Mouse (Mus musculus) MEL (cell line): ENCODE measurements around the gene Maml3. TPM values are rescaled to one million over a fixed set of nuclear protein-coding genes. Genes with fewer than 3 reads are reported as not detected.

ENCODE experiments used
- DNase-seq: peaks from one replicate; pipeline ENCODE4 v3.0.0; 2011; ENCODE audit warnings: low read depth, low spot score
- H3K27ac ChIP-seq: 2 replicates; pipeline ENCODE4 v1.5.1; 2012; ENCODE audit warnings: low read depth, mild to moderate bottlenecking, control low read depth, low read length, moderate library complexity; ENCODE audit not compliant: control insufficient read depth
- H3K27me3 ChIP-seq, 2 experiments: fragments of 150-350 bp in 1 of 2; sonication (generic) in 1 of 2; 2 replicates each; pipeline ENCODE4 v1.6.1; 2012; ENCODE audit warnings: low read length in 2 of 2, mild to moderate bottlenecking in 2 of 2, improper control_type of control experiment in 1 of 2, moderate library complexity in 1 of 2; ENCODE audit not compliant: insufficient read depth in 2 of 2, control insufficient read depth in 1 of 2
- H3K36me3 ChIP-seq, 2 experiments: 2 replicates each; pipeline ENCODE4 v1.6.1; 2012 to 2014; ENCODE audit warnings: low read length in 2 of 2, improper control_type of control experiment in 1 of 2, inconsistent platforms in 1 of 2, mild to moderate bottlenecking in 1 of 2; ENCODE audit not compliant: insufficient read depth in 2 of 2, control insufficient read depth in 1 of 2
- H3K4me1 ChIP-seq, 2 experiments: fragments of 150-350 bp in 1 of 2; sonication (generic) in 1 of 2; 2 replicates each; pipeline ENCODE4 v1.6.1; 2012; ENCODE audit warnings: low read length in 2 of 2, improper control_type of control experiment in 1 of 2, mild to moderate bottlenecking in 1 of 2; ENCODE audit not compliant: insufficient read depth in 2 of 2, control insufficient read depth in 1 of 2
- H3K4me3 ChIP-seq, 2 experiments: fragments of 150-350 bp in 1 of 2; sonication (generic) in 1 of 2; 2 replicates each; pipeline ENCODE4 v1.5.1; 2012; ENCODE audit warnings: low read depth in 2 of 2, low read length in 2 of 2, mild to moderate bottlenecking in 2 of 2, moderate library complexity in 2 of 2, control low read depth in 1 of 2, improper control_type of control experiment in 1 of 2; ENCODE audit not compliant: control insufficient read depth in 1 of 2, insufficient read depth in 1 of 2
- H3K79me2 ChIP-seq: 2 replicates; pipeline ENCODE4 v1.6.1; 2012; ENCODE audit warnings: mild to moderate bottlenecking, low read length, moderate library complexity; ENCODE audit not compliant: control insufficient read depth, poor library complexity, insufficient read depth
- H3K9ac ChIP-seq: 2 replicates; pipeline ENCODE4 v1.6.1; 2012; ENCODE audit warnings: low read depth, mild to moderate bottlenecking, control low read depth, low read length, moderate library complexity; ENCODE audit not compliant: control insufficient read depth, poor library complexity, severe bottlenecking
- H3K9me3 ChIP-seq: fragments of 150-350 bp; sonication (generic); replicated peaks from 2 replicates; pipeline ENCODE4 v1.6.1; 2012; ENCODE audit warnings: mild to moderate bottlenecking, low read length, improper control_type of control experiment, moderate library complexity; ENCODE audit not compliant: insufficient read depth
- CHD2 ChIP-seq: IDR thresholded peaks from 2 replicates; pipeline ENCODE4 v1.6.1; 2011; ENCODE audit warnings: low read length, improper control_type of control experiment
- CTCF ChIP-seq, 3 experiments: IDR thresholded peaks in 2 of 3; conservative IDR thresholded peaks in 1 of 3; 2 replicates each; pipeline ENCODE4 v1.5.1; 2011 to 2012; ENCODE audit warnings: low read length in 3 of 3, low read depth in 2 of 3, mild to moderate bottlenecking in 2 of 3, improper control_type of control experiment in 1 of 3, inconsistent platforms in 1 of 3, mixed read lengths in 1 of 3, moderate library complexity in 1 of 3; ENCODE audit not compliant: control insufficient read depth in 1 of 3, insufficient read depth in 1 of 3, poor library complexity in 1 of 3, severe bottlenecking in 1 of 3
- EP300 ChIP-seq, 2 experiments: IDR thresholded peaks; 2 replicates each; pipeline ENCODE4 v1.6.1; 2011; ENCODE audit warnings: improper control_type of control experiment in 2 of 2, low read length in 2 of 2, low read depth in 1 of 2, mild to moderate bottlenecking in 1 of 2
- ETS1 ChIP-seq: IDR thresholded peaks from 2 replicates; pipeline ENCODE4 v1.6.1; 2012; ENCODE audit warnings: low read depth, mild to moderate bottlenecking, inconsistent platforms, low read length, improper control_type of control experiment, moderate library complexity
- GABPA ChIP-seq: IDR thresholded peaks from 2 replicates; pipeline ENCODE4 v1.6.1; 2012; ENCODE audit warnings: low read depth, mild to moderate bottlenecking, inconsistent platforms, low read length, improper control_type of control experiment, moderate library complexity
- GATA1 ChIP-seq: IDR thresholded peaks from 2 replicates; pipeline ENCODE4 v1.6.1; 2011; ENCODE audit warnings: low read depth, low read length, improper control_type of control experiment
- HCFC1 ChIP-seq: IDR thresholded peaks from 2 replicates; pipeline ENCODE4 v1.6.1; 2012; ENCODE audit warnings: low read depth, mild to moderate bottlenecking, inconsistent platforms, low read length, improper control_type of control experiment, moderate library complexity
- NRF1 ChIP-seq: IDR thresholded peaks from 2 replicates; pipeline ENCODE4 v1.6.1; 2014; ENCODE audit warnings: low read depth, mild to moderate bottlenecking, inconsistent platforms, low read length, improper control_type of control experiment, moderate library complexity; ENCODE audit not compliant: poor library complexity, insufficient read depth, severe bottlenecking
- POLR2A ChIP-seq, 2 experiments: IDR thresholded peaks; 2 replicates each; pipeline ENCODE4 v1.6.1; 2011 to 2012; ENCODE audit warnings: low read length in 2 of 2, mild to moderate bottlenecking in 2 of 2, control low read depth in 1 of 2, improper control_type of control experiment in 1 of 2, low read depth in 1 of 2, moderate library complexity in 1 of 2; ENCODE audit not compliant: control insufficient read depth in 1 of 2, insufficient read depth in 1 of 2, poor library complexity in 1 of 2
- POLR2AphosphoS2 ChIP-seq: IDR thresholded peaks from 2 replicates; pipeline ENCODE4 v1.6.1; 2011; ENCODE audit warnings: low read length, improper control_type of control experiment
- POLR2AphosphoS5 ChIP-seq: IDR thresholded peaks from 2 replicates; pipeline ENCODE4 v1.6.1; 2012; ENCODE audit warnings: low read depth, borderline replicate concordance, mild to moderate bottlenecking, inconsistent platforms, low read length, moderate library complexity, mixed read lengths
- RAD21 ChIP-seq: IDR thresholded peaks from 2 replicates; pipeline ENCODE4 v1.6.1; 2011; ENCODE audit warnings: mild to moderate bottlenecking, low read depth, low read length, improper control_type of control experiment
- RCOR1 ChIP-seq: IDR thresholded peaks from 2 replicates; pipeline ENCODE4 v1.6.1; 2012; ENCODE audit warnings: low read depth, mild to moderate bottlenecking, inconsistent platforms, low read length, improper control_type of control experiment
- SIN3A ChIP-seq: IDR thresholded peaks from 2 replicates; pipeline ENCODE4 v1.6.1; 2012; ENCODE audit warnings: low read length, improper control_type of control experiment, inconsistent platforms
- SMC3 ChIP-seq: IDR thresholded peaks from 2 replicates; pipeline ENCODE4 v1.6.1; 2011; ENCODE audit warnings: low read depth, low read length, improper control_type of control experiment
- TAL1 ChIP-seq: IDR thresholded peaks from 2 replicates; pipeline ENCODE4 v1.6.1; 2012; ENCODE audit warnings: mild to moderate bottlenecking, inconsistent platforms, low read length, moderate library complexity, mixed read lengths
- TBP ChIP-seq: IDR thresholded peaks from 2 replicates; pipeline ENCODE4 v1.8.0; 2011; ENCODE audit warnings: low read depth, low read length, improper control_type of control experiment
- TCF12 ChIP-seq: IDR thresholded peaks from 2 replicates; pipeline ENCODE4 v1.6.1; 2014; ENCODE audit warnings: low read depth, mild to moderate bottlenecking, inconsistent platforms, low read length, improper control_type of control experiment, moderate library complexity
- ZMIZ1 ChIP-seq: IDR thresholded peaks from 2 replicates; pipeline ENCODE4 v1.6.1; 2012; ENCODE audit warnings: low read depth, mild to moderate bottlenecking, inconsistent platforms, low read length, improper control_type of control experiment, moderate library complexity
- ZNF384 ChIP-seq: IDR thresholded peaks from 2 replicates; pipeline ENCODE4 v1.6.1; 2012; ENCODE audit warnings: low read depth, mild to moderate bottlenecking, inconsistent platforms, low read length, improper control_type of control experiment
- polyA plus RNA-seq, 2 experiments: library from polyadenylated mRNA; stranded (reverse) in 1 of 2; unstranded in 1 of 2; fragments of >175 nt in 1 of 2; fragments of >200 nt in 1 of 2; gene quantifications; 2 replicates each; pipeline versions ENCODE4 v1.2.1 to v1.2.4; 2012; ENCODE audit warnings: low replicate concordance in 2 of 2, low read depth in 1 of 2; ENCODE audit not compliant: insufficient read length in 2 of 2, insufficient read depth in 1 of 2, missing spikeins in 1 of 2
- total RNA-seq: library from RNA; depleted of rRNA; stranded (reverse); fragments of 300-350 nt; gene quantifications from 2 replicates; pipeline ENCODE4 v1.2.3, GENCODE M21; 2012

Maml3 gene
- total and polyA plus RNA-seq, 3 experiments, result 2.0 to 4.1 TPM; not detected in 1

GRCm38 (mm10) chr3:51686791-51687190, 418.1 kb downstream of the Maml3 start:
- H3K4me3 ChIP-seq, result no peak overlapping the region

GRCm38 (mm10) chr3:51686316-51686715, 418.6 kb downstream of the Maml3 start:
- H3K27me3 ChIP-seq, result no peaks in the 10 kb centered on the region
- TF ChIP-seq ZMIZ1, result no peak
- no peak for TF ChIP-seq NRF1
- TF ChIP-seq SIN3A, result no peak
- no peak for TF ChIP-seq POLR2AphosphoS2
- no peak for TF ChIP-seq RAD21
- no peak for TF ChIP-seq POLR2A (IDR thresholded peaks at IDR 0.05; ENCODE audit: control insufficient read depth in 1 of 2, insufficient read depth in 1 of 2, low read depth in 1 of 2, low read length in 2 of 2, poor library complexity in 1 of 2)
- TF ChIP-seq CTCF (IDR thresholded peaks at IDR 0.05 in 2 of 3, conservative IDR thresholded peaks at IDR 0.05 in 1 of 3; ENCODE audit: control insufficient read depth in 1 of 3, insufficient read depth in 1 of 3, low read depth in 2 of 3, low read length in 3 of 3, poor library complexity in 1 of 3, severe bottlenecking in 1 of 3), result no peak
- TF ChIP-seq GATA1, result no peak
- no peak for TF ChIP-seq RCOR1
- no peak for TF ChIP-seq HCFC1
- no peak for TF ChIP-seq ZNF384
- no peak for TF ChIP-seq POLR2AphosphoS5
- no peak for TF ChIP-seq GABPA
- TF ChIP-seq EP300 (IDR thresholded peaks at IDR 0.05; ENCODE audit: low read depth in 1 of 2, low read length in 2 of 2), result no peak
- no peak for TF ChIP-seq CHD2
- TF ChIP-seq ETS1, result no peak
- TF ChIP-seq TBP, result no peak
- TF ChIP-seq TCF12, result no peak
- TF ChIP-seq TAL1, result no peak
- TF ChIP-seq SMC3, result no peak
- TF ChIP-seq, all 39 proteins: peak for 0
- no peaks in the 10 kb centered on the region for H3K79me2 ChIP-seq
- H3K4me1 ChIP-seq, result peaks cover 0 to 2% of the 10 kb centered on the region in 2 experiments; a peak in 1 of 4 replicates
- no peak overlapping the region for H3K27ac ChIP-seq
- H3K4me3 ChIP-seq, result no peak overlapping the region
- no peaks in the 10 kb centered on the region for H3K36me3 ChIP-seq
- no peak overlapping the region for H3K9ac ChIP-seq
- H3K9me3 ChIP-seq, result no peaks in the 10 kb centered on the region
- no peak for DNase-seq

More at GRCm38 (mm10) chr3:51686791-51687190, 418.1 kb downstream of the Maml3 start:
- H3K27me3 ChIP-seq, result no peaks in the 10 kb centered on the region
- no peak overlapping the region for H3K9ac ChIP-seq
- no peak for TF ChIP-seq TAL1
- no peak for TF ChIP-seq RCOR1
- H3K79me2 ChIP-seq, result no peaks in the 10 kb centered on the region
- no peaks in the 10 kb centered on the region for H3K36me3 ChIP-seq
- H3K9me3 ChIP-seq, result no peaks in the 10 kb centered on the region
- no peak overlapping the region for H3K27ac ChIP-seq
- H3K4me1 ChIP-seq, result peaks cover 0 to 2% of the 10 kb centered on the region in 2 experiments; a peak in 1 of 4 replicates
- no peak for DNase-seq
